Mouse (Mus musculus): ENCODE data around the gene Fads6. TPM values are rescaled to one million over a fixed set of nuclear protein-coding genes. Genes with fewer than 3 reads are reported as not detected.
A peak's percentile ranks its signal among the peaks of the same experiment; 100 is the strongest.

Gene Fads6
- polyA plus RNA-seq, 1 experiment from 2014 or later = 0.52 TPM

- no peak overlapping the region for H3K9ac ChIP-seq (ENCODE audit: low read depth, low read length)
- H3K4me1 ChIP-seq (replicated peaks; ENCODE audit: control insufficient read depth, insufficient read depth, low read length) = no peaks in the 10 kb centered on the region; the same call in 1 of the 2 replicates
- H3K36me3 ChIP-seq (ENCODE audit: control insufficient read depth, insufficient read depth, low read length) = no peaks in the 10 kb centered on the region
- 50% methylated on average over 2 of the region's 2 CpGs for WGBS
- DNase-seq (ENCODE audit: low spot score) (no peak), ATAC-seq (ENCODE audit: low FRiP score) (no peak)
- no peak overlapping the region for H3K27ac ChIP-seq (ENCODE audit: low read depth, low read length)
- H3K9me3 ChIP-seq (ENCODE audit: control insufficient read depth, low read length) = no peaks in the 10 kb centered on the region
- no peak overlapping the region for H3K4me3 ChIP-seq (ENCODE audit: low read depth, low read length)
- H3K4me2 ChIP-seq (replicated peaks; ENCODE audit: low read depth, low read length) = no peak overlapping the region
- H3K27me3 ChIP-seq (ENCODE audit: control insufficient read depth, insufficient read depth, low read length) = peaks cover 40% of the 10 kb centered on the region
Measured at GRCm38 (mm10) chr11:115314249-115314648, 16.8 kb upstream of the Fads6 start.

GRCm38 (mm10) chr11:115308781-115309180 lies 11.3 kb upstream of the Fads6 start:
- H3K27me3 ChIP-seq (ENCODE audit: control insufficient read depth, insufficient read depth, low read length) = peaks cover 2% of the 10 kb centered on the region; the same call in 1 of the 2 replicates
- no peak overlapping the region for H3K4me2 ChIP-seq (replicated peaks; ENCODE audit: low read depth, low read length)
- H3K9ac ChIP-seq (ENCODE audit: low read depth, low read length) = no peak overlapping the region
- DNase-seq (ENCODE audit: low spot score) (no peak), ATAC-seq (ENCODE audit: low FRiP score) (no peak)
- no peak overlapping the region for H3K27ac ChIP-seq (ENCODE audit: low read depth, low read length)
- no peaks in the 10 kb centered on the region for H3K36me3 ChIP-seq (ENCODE audit: control insufficient read depth, insufficient read depth, low read length)
- 80% methylated on average over 1 of the region's 1 CpGs for WGBS
- H3K9me3 ChIP-seq (ENCODE audit: control insufficient read depth, low read length) = no peaks in the 10 kb centered on the region
- no peak overlapping the region for H3K4me3 ChIP-seq (ENCODE audit: low read depth, low read length)
- 0 out of 2 replicates have a peak, but pooled peaks cover 2% of the 10 kb centered on the region for H3K4me1 ChIP-seq (replicated peaks; ENCODE audit: control insufficient read depth, insufficient read depth, low read length)

GRCm38 (mm10) chr11:115306863-115307262 lies 9.4 kb upstream of the Fads6 start, which contains the start of gene Otop2:
Gene Otop2, plus strand, starts transcription at chr11:115307163.
- 11% methylated on average over 8 of the region's 8 CpGs for WGBS
- no peaks in the 10 kb centered on the region for H3K36me3 ChIP-seq (ENCODE audit: control insufficient read depth, insufficient read depth, low read length)
- H3K9me3 ChIP-seq (ENCODE audit: control insufficient read depth, low read length) = no peaks in the 10 kb centered on the region
- 0 out of 2 replicates have a peak, but pooled peaks cover 2% of the 10 kb centered on the region for H3K4me1 ChIP-seq (replicated peaks; ENCODE audit: control insufficient read depth, insufficient read depth, low read length)
- no peak within 1 kb of the TSS for H3K4me3 ChIP-seq (ENCODE audit: low read depth, low read length)
- no peak within 1 kb of the TSS for H3K27ac ChIP-seq (ENCODE audit: low read depth, low read length)
- H3K9ac ChIP-seq (ENCODE audit: low read depth, low read length) = no peak within 1 kb of the TSS
- ATAC-seq (ENCODE audit: low FRiP score) = no peak
- DNase-seq (ENCODE audit: low spot score) = no peak
- H3K4me2 ChIP-seq (replicated peaks; ENCODE audit: low read depth, low read length) = no peak within 1 kb of the TSS
- H3K27me3 ChIP-seq (ENCODE audit: control insufficient read depth, insufficient read depth, low read length) = peaks cover 2% of the 10 kb centered on the region; the same call in 1 of the 2 replicates

- H3K27me3 ChIP-seq (ENCODE audit: control insufficient read depth, insufficient read depth, low read length) = peaks cover 4% of the 10 kb centered on the region; the same call in 1 of the 2 replicates
Measured at GRCm38 (mm10) chr11:115303167-115303566, 5.7 kb upstream of the Fads6 start.

DNA sequence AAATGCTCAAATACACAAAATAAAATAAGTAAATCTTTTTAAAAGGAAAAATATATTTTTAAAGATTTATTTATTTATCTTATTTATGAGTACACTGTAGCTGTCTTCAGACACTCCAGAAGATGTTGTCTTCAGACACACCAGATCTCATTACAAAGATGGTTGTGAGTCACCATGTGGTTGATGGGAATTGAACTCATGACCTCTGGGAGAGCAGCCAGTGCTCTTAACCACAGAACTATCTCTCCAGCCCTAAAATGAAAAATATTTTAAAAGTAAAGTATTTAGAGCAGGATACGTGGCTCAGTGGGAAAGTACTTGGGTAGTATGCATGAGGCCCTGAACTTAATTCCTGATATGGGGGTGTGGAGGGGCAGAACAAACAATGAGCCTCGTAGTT lies 3.9 kb upstream of the Fads6 start:
- H3K9ac ChIP-seq (ENCODE audit: low read depth, low read length) = no peak overlapping the region

More at GRCm38 (mm10) chr11:115303167-115303566, 5.7 kb upstream of the Fads6 start:
- WGBS = 82% methylated on average over 8 of the region's 8 CpGs
- DNase-seq (ENCODE audit: low spot score) = no peak
- Histone ChIP-seq H3K27ac (ENCODE audit: low read depth, low read length) (no peak overlapping the region), H3K9ac (ENCODE audit: low read depth, low read length) (no peak overlapping the region), H3K9me3 (ENCODE audit: control insufficient read depth, low read length) (no peaks in the 10 kb centered on the region), H3K4me1 (replicated peaks; ENCODE audit: control insufficient read depth, insufficient read depth, low read length) (0 out of 2 replicates have a peak, but pooled peaks cover 2% of the 10 kb centered on the region), H3K4me3 (ENCODE audit: low read depth, low read length) (no peak overlapping the region), H3K4me2 (replicated peaks; ENCODE audit: low read depth, low read length) (no peak overlapping the region), H3K36me3 (ENCODE audit: control insufficient read depth, insufficient read depth, low read length) (no peaks in the 10 kb centered on the region)
- no peak for ATAC-seq (ENCODE audit: low FRiP score)

GRCm38 (mm10) chr11:115300745-115301144 lies 3.3 kb upstream of the Fads6 start:
- H3K27me3 ChIP-seq (ENCODE audit: control insufficient read depth, insufficient read depth, low read length) = peaks cover 9% of the 10 kb centered on the region
- ATAC-seq (ENCODE audit: low FRiP score) (no peak), DNase-seq (ENCODE audit: low spot score) (no peak)
- no peak overlapping the region for H3K4me3 ChIP-seq (ENCODE audit: low read depth, low read length)
- H3K4me2 ChIP-seq (replicated peaks; ENCODE audit: low read depth, low read length) = no peak overlapping the region
- 83% methylated on average over 4 of the region's 4 CpGs for WGBS
- H3K9ac ChIP-seq (ENCODE audit: low read depth, low read length) = no peak overlapping the region
- no peaks in the 10 kb centered on the region for H3K9me3 ChIP-seq (ENCODE audit: control insufficient read depth, low read length)
- H3K27ac ChIP-seq (ENCODE audit: low read depth, low read length) = no peak overlapping the region
- H3K36me3 ChIP-seq (ENCODE audit: control insufficient read depth, insufficient read depth, low read length) = no peaks in the 10 kb centered on the region
- H3K4me1 ChIP-seq (replicated peaks; ENCODE audit: control insufficient read depth, insufficient read depth, low read length) = peaks cover 5% of the 10 kb centered on the region; the same call in 1 of the 2 replicates

More for the DNA sequence above, 3.9 kb upstream of the Fads6 start:
- Histone ChIP-seq H3K9me3 (ENCODE audit: control insufficient read depth, low read length) (no peaks in the 10 kb centered on the region), H3K4me1 (replicated peaks; ENCODE audit: control insufficient read depth, insufficient read depth, low read length) (peaks cover 5% of the 10 kb centered on the region; the same call in 1 of the 2 replicates), H3K4me3 (ENCODE audit: low read depth, low read length) (no peak overlapping the region), H3K36me3 (ENCODE audit: control insufficient read depth, insufficient read depth, low read length) (no peaks in the 10 kb centered on the region), H3K27ac (ENCODE audit: low read depth, low read length) (no peak overlapping the region), H3K27me3 (ENCODE audit: control insufficient read depth, insufficient read depth, low read length) (peaks cover 8% of the 10 kb centered on the region), H3K4me2 (replicated peaks; ENCODE audit: low read depth, low read length) (no peak overlapping the region)
- DNase-seq (ENCODE audit: low spot score) = no peak
- no peak for ATAC-seq (ENCODE audit: low FRiP score)
- WGBS = 85% methylated on average over 2 of the region's 2 CpGs

DNA sequence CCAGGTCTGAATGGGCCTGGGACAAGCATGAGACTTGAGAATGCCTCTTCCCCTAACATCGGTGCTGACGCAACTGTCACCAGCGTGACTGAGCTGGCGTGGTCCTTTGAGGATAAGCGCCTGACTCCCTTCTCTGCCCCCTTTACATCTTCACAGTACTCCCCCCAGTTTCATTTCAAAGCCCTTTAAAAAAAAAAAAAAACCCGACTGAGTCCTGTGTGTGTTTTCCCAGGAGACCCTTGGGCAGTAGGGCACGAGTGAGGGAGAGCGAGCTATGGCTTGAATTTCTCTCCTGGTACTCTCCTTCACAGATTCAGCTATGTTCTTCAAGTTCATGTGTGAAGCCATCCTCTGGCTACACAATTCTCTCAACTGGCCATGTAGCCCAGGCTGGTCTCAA lies 697 bp upstream of the Fads6 start:
- no peaks in the 10 kb centered on the region for H3K36me3 ChIP-seq (ENCODE audit: control insufficient read depth, insufficient read depth, low read length)
- H3K4me3 ChIP-seq (ENCODE audit: low read depth, low read length) = no peak overlapping the region
- H3K9me3 ChIP-seq (ENCODE audit: control insufficient read depth, low read length) = no peaks in the 10 kb centered on the region
- WGBS = 69% methylated on average over 8 of the region's 8 CpGs
- no peak overlapping the region for H3K4me2 ChIP-seq (replicated peaks; ENCODE audit: low read depth, low read length)
- no peak overlapping the region for H3K9ac ChIP-seq (ENCODE audit: low read depth, low read length)
- H3K4me1 ChIP-seq (replicated peaks; ENCODE audit: control insufficient read depth, insufficient read depth, low read length) = peaks cover 5% of the 10 kb centered on the region; the same call in 1 of the 2 replicates
- peaks cover 9% of the 10 kb centered on the region for H3K27me3 ChIP-seq (ENCODE audit: control insufficient read depth, insufficient read depth, low read length)
- ATAC-seq (ENCODE audit: low FRiP score) (no peak), DNase-seq (ENCODE audit: low spot score) (no peak)
- no peak overlapping the region for H3K27ac ChIP-seq (ENCODE audit: low read depth, low read length)

DNA sequence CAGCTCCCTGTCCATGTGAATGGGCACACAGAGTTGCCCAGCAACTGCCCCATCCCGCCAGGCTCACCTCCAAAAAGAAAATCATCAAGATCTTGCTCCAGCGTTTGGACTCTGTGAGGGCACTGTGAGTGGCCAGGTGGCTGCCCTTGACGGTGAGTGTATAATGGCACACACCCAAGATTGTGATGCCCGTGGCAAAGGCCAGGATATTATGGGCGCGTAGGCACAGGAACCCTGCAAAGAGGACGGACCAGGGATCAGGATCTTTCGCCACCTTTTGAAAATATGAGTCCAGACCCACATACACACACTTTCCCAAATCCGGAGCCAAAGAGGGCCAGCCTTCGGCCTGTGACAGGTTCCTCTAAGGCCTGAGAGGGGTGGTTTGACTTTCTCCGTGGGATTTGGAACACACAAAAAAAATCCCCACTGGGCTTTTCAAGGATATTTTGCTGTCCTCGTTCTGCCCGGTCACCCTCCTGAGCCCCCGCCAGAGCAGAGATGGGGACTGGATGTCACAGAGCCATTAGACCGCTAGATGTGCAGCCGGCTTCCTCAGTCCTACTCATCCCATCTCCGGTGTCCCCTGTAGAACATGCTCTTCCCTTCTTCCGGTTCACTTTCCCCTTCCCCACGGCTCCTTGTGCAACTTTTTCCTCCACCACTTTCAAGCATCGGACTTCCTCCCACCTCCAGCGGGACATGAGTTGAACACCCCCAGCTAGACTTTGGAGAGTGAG lies 822 bp downstream of the Fads6 start:
- WGBS = 57% methylated on average over 21 of the region's 21 CpGs
- H3K27ac ChIP-seq (ENCODE audit: low read depth, low read length) = no peak overlapping the region
- peaks cover 5% of the 10 kb centered on the region; the same call in 1 of the 2 replicates for H3K4me1 ChIP-seq (replicated peaks; ENCODE audit: control insufficient read depth, insufficient read depth, low read length)
- peaks cover 9% of the 10 kb centered on the region for H3K27me3 ChIP-seq (ENCODE audit: control insufficient read depth, insufficient read depth, low read length)
- H3K9me3 ChIP-seq (ENCODE audit: control insufficient read depth, low read length) = no peaks in the 10 kb centered on the region
- DNase-seq (ENCODE audit: low spot score) (no peak), ATAC-seq (ENCODE audit: low FRiP score) (no peak)
- peak overlapping the region; percentile 50; the same call in 1 of the 2 replicates for H3K9ac ChIP-seq (ENCODE audit: low read depth, low read length)
- H3K4me3 ChIP-seq (ENCODE audit: low read depth, low read length) = peak overlapping the region; percentile 41
- peak overlapping the region; percentile 79 for H3K4me2 ChIP-seq (replicated peaks; ENCODE audit: low read depth, low read length)
- H3K36me3 ChIP-seq (ENCODE audit: control insufficient read depth, insufficient read depth, low read length) = no peaks in the 10 kb centered on the region

GRCm38 (mm10) chr11:115295939-115296338 lies 1.5 kb downstream of the Fads6 start:
- WGBS = 91% methylated on average over 11 of the region's 11 CpGs
- ATAC-seq (ENCODE audit: low FRiP score) = no peak

More at GRCm38 (mm10) chr11:115295939-115296338, 1.5 kb downstream of the Fads6 start:
- Histone ChIP-seq H3K4me1 (replicated peaks; ENCODE audit: control insufficient read depth, insufficient read depth, low read length) (peaks cover 5% of the 10 kb centered on the region; the same call in 1 of the 2 replicates), H3K4me2 (replicated peaks; ENCODE audit: low read depth, low read length) (no peak overlapping the region), H3K4me3 (ENCODE audit: low read depth, low read length) (no peak overlapping the region), H3K27ac (ENCODE audit: low read depth, low read length) (no peak overlapping the region), H3K27me3 (ENCODE audit: control insufficient read depth, insufficient read depth, low read length) (peaks cover 9% of the 10 kb centered on the region), H3K9me3 (ENCODE audit: control insufficient read depth, low read length) (no peaks in the 10 kb centered on the region), H3K36me3 (ENCODE audit: control insufficient read depth, insufficient read depth, low read length) (no peaks in the 10 kb centered on the region), H3K9ac (ENCODE audit: low read depth, low read length) (no peak overlapping the region)
- DNase-seq (ENCODE audit: low spot score) = no peak

Data from hindbrain, embryonic 11.5 days (tissue).